Mouse (Mus musculus): Measurements from ENCODE around the gene Sel1l3. TPM values are rescaled to one million over a fixed set of nuclear protein-coding genes. Genes with fewer than 3 reads are reported as not detected.

Gene Sel1l3
- polyA plus RNA-seq, 1 experiment from 2014 or later: 0.10 TPM

DNA sequence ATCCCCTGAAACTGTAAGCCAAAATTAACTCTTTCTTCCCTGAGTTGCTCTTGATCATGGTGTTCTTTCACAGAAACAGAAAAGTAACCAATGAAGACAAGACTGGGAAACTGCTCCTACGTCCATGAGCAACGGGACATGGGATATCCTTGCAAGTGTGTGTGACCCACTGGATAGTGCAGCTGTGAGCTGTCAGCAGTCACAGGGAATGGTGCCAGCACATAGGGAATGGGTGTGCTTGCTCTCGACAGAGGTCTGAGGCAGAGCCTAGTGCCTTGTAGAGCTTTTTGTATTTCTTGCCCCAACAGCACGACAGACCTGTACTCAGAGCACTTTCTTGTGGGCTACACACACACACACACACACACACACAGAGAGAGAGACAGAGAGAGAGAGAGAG, 107.6 kb downstream of the Sel1l3 start:
- Histone ChIP-seq H3K27me3 (replicated peaks) (no peaks in the 10 kb centered on the region), H3K9me3 (replicated peaks) (no peaks in the 10 kb centered on the region), H3K4me2 (no peak overlapping the region), H3K9ac (no peak overlapping the region), H3K4me3 (no peak overlapping the region), H3K4me1 (no peaks in the 10 kb centered on the region), H3K36me3 (no peaks in the 10 kb centered on the region), H3K27ac (no peak overlapping the region)
- 62% methylated on average over 4 of the region's 4 CpGs for WGBS (ENCODE audit: insufficient replicate concordance)
- no peak for ATAC-seq

DNA sequence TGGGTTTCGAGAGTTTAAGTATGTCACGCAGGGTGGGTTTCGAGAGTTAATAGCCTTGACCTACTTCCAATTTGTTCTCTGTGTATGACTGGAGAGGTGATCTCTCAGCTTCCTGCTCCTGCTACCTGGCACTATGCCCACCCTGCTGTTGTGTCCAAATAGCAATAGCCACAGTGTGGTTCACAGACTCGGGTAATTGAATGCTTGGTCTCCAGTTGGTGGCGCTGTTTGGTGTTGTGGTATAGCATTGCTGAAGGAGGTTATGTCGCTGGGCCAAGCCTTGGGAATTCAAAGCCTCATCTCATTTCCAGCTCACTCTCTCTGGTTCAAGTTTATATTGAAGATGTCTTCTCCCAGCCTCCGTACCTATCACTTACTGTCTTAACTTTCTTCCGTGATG, 108.0 kb downstream of the Sel1l3 start:
- WGBS (ENCODE audit: insufficient replicate concordance): 67% methylated on average over 8 of the region's 8 CpGs
- Histone ChIP-seq H3K9ac (no peak overlapping the region), H3K4me1 (no peaks in the 10 kb centered on the region), H3K4me3 (no peak overlapping the region), H3K36me3 (no peaks in the 10 kb centered on the region), H3K27me3 (replicated peaks) (no peaks in the 10 kb centered on the region), H3K9me3 (replicated peaks) (no peaks in the 10 kb centered on the region), H3K27ac (no peak overlapping the region), H3K4me2 (no peak overlapping the region)
- no peak for ATAC-seq

DNA sequence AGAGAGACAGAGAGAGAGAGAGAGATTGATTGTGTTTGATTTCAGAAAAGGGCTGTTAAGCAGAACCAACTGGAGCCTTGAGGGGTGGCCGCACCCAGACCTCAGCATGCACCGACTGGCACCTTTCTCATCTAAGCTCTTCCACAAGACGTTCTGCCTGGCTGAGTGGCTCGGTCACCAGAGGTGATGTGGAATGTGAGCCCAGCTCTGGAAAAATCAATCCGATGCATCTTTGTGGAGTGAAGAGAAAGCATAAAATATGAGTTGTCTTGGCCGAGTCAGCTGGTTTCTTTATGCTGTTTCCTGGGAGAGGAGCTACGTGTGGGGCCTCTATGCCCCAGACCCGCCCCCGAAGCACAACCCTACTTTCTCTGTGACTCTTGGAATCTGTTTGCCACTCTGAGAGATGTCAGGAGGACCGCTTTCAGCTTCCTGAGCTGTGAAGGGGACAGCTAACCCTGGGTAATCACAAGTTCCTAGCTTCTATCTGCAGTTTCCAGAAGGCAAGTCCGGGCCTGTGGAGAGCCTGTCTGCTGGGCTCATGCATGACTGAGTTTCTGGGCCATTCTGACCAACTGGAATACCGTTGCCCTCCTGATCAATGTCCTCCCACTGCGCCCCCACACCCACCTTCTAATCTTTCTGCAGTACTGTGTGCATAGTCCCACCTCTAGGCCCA, 109.4 kb downstream of the Sel1l3 start:
- WGBS (ENCODE audit: insufficient replicate concordance): 62% methylated on average over 13 of the region's 13 CpGs
- Histone ChIP-seq H3K9me3 (replicated peaks) (no peaks in the 10 kb centered on the region), H3K36me3 (no peaks in the 10 kb centered on the region), H3K4me1 (no peaks in the 10 kb centered on the region), H3K27me3 (replicated peaks) (no peaks in the 10 kb centered on the region), H3K4me3 (no peak overlapping the region), H3K4me2 (no peak overlapping the region), H3K27ac (no peak overlapping the region), H3K9ac (no peak overlapping the region)
- ATAC-seq: no peak

DNA sequence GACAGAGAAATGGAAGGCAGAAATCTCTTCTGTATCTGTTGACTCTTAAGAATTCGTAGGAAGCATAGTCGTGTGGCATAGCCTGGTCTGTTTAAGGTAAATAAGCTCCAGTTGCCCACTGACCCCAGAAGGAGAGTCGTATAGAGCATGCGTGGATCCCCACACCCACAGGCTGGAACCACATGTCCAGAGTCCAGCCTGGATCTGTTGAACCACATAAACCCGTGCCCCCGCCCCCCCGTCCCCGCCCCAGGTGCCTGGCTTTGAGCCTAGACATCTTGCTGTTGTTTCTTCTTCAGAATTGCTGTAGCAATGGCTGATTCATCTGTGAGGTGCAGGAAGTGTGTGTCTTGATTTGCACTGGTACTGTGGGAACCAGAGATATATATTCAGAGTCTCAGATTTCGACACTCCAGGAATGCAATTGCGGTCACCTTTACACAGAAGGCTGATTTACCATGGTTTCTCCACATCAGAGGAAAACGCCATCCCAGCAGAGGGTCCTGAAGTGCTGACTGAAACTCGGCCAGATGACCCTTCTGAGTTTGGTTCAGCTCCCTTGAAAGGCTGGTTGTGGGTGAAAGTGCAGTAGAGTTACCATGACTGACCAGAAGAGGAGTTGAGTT, 111.8 kb downstream of the Sel1l3 start:
- no peaks in the 10 kb centered on the region for H3K36me3 ChIP-seq
- H3K9ac ChIP-seq: no peak overlapping the region
- no peaks in the 10 kb centered on the region for H3K4me1 ChIP-seq
- H3K9me3 ChIP-seq (replicated peaks): no peaks in the 10 kb centered on the region
- no peak overlapping the region for H3K27ac ChIP-seq
- no peaks in the 10 kb centered on the region for H3K27me3 ChIP-seq (replicated peaks)
- H3K4me3 ChIP-seq: no peak overlapping the region
- no peak for ATAC-seq
- 69% methylated on average over 12 of the region's 12 CpGs for WGBS (ENCODE audit: insufficient replicate concordance)
- no peak overlapping the region for H3K4me2 ChIP-seq

DNA sequence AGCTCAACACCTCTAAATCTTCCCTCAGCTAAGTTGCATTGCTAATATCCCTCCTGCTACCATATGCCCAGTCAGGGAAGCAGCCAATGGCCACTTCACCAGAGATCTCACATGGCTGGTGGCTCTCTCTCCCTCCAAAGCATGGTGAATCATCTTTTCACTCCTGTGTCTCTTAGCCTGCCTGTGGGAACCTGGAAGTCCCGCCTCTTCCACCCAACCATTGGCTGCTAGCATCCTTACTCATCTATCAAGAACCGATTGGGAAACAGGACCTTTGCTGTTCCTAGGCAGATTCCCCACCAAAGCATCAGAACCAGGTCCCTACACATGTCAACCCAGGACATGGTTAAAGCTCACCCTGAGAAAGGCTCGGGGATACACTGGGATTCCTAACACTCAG, 122.4 kb downstream of the Sel1l3 start:
- Histone ChIP-seq H3K36me3 (no peaks in the 10 kb centered on the region), H3K27me3 (replicated peaks) (no peaks in the 10 kb centered on the region), H3K4me2 (no peak overlapping the region), H3K9ac (no peak overlapping the region), H3K9me3 (replicated peaks) (no peaks in the 10 kb centered on the region), H3K27ac (no peak overlapping the region), H3K4me1 (no peaks in the 10 kb centered on the region), H3K4me3 (no peak overlapping the region)
- ATAC-seq: no peak
- WGBS (ENCODE audit: insufficient replicate concordance): 39% methylated on average over 3 of the region's 3 CpGs

DNA sequence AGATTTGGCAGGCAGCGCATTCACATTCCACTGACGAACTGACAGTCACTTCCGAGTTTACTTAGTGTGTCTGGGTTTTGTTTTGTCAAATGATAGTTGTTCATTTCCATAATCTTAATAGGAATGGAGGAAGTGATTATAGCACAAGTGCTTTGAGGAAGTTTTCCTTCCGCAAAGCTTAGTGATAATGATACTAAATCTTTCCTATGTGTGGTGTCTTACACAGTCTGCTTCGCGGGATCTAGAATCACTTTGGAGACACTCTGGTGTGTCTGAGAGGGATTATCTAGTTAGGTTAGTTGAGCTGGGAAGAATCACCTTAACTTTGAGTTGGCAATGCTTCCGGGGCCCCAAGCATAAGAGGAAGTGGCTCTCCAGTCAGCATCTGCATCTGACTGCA, 126.3 kb downstream of the Sel1l3 start:
- ATAC-seq: no peak
- WGBS (ENCODE audit: insufficient replicate concordance): 66% methylated on average over 7 of the region's 7 CpGs

DNA sequence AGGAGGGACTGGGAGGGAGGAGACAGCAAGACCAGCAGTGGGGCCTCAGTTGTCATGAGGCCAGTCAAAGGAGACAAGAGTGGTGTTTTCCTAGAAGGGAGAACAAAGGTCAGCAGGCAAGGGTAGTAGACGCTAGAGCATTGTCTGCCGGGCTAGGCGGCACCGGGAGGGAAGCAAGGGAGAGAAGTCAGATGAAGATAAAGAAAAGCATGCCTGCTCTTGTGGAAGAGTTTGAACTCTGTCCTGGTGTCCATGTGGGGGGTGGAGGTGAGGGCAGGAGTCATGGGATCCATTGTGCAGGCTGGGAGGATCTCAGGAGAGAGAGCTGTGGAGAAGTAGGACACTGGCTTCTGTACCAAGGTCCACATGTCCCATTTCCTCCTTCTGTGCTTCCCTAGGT, 135.3 kb downstream of the Sel1l3 start:
- H3K9me3 ChIP-seq (replicated peaks): no peaks in the 10 kb centered on the region
- no peak overlapping the region for H3K27ac ChIP-seq
- 59% methylated on average over 4 of the region's 4 CpGs for WGBS (ENCODE audit: insufficient replicate concordance)
- H3K4me1 ChIP-seq: no peaks in the 10 kb centered on the region
- no peak overlapping the region for H3K4me2 ChIP-seq
- no peaks in the 10 kb centered on the region for H3K27me3 ChIP-seq (replicated peaks)
- no peak for ATAC-seq
- no peaks in the 10 kb centered on the region for H3K36me3 ChIP-seq
- no peak overlapping the region for H3K4me3 ChIP-seq
- H3K9ac ChIP-seq: no peak overlapping the region

More for the DNA sequence above, 126.3 kb downstream of the Sel1l3 start:
- Histone ChIP-seq H3K4me2 (no peak overlapping the region), H3K27ac (no peak overlapping the region), H3K9me3 (replicated peaks) (no peaks in the 10 kb centered on the region), H3K9ac (no peak overlapping the region), H3K36me3 (no peaks in the 10 kb centered on the region), H3K4me1 (no peaks in the 10 kb centered on the region), H3K4me3 (no peak overlapping the region), H3K27me3 (replicated peaks) (no peaks in the 10 kb centered on the region)

DNA sequence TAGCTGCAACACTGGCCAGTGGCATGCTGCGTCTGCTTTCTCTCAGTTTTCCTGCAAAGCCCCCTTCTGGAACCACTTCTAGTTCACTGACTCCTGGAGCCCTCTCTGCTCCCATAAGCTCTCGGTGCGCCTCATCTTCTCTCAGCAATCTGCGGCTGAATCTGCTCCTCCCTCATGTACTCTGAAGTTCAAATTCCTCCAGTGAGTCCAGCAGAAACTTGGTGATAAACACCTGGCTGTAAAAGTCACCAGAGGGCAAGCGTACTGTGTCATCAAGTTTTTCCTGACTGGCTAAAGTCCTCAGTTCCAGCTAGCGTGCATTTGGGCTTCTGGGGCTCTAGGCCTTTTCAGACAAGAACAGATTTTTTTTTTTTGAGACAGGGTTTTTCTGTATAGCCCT, 139.2 kb downstream of the Sel1l3 start:
- no peak overlapping the region for H3K4me2 ChIP-seq
- no peaks in the 10 kb centered on the region for H3K36me3 ChIP-seq
- H3K4me1 ChIP-seq: no peaks in the 10 kb centered on the region
- H3K4me3 ChIP-seq: no peak overlapping the region
- H3K9ac ChIP-seq: no peak overlapping the region
- ATAC-seq: no peak
- 63% methylated on average over 6 of the region's 6 CpGs for WGBS (ENCODE audit: insufficient replicate concordance)
- no peak overlapping the region for H3K27ac ChIP-seq
- no peaks in the 10 kb centered on the region for H3K9me3 ChIP-seq (replicated peaks)
- H3K27me3 ChIP-seq (replicated peaks): no peaks in the 10 kb centered on the region

DNA sequence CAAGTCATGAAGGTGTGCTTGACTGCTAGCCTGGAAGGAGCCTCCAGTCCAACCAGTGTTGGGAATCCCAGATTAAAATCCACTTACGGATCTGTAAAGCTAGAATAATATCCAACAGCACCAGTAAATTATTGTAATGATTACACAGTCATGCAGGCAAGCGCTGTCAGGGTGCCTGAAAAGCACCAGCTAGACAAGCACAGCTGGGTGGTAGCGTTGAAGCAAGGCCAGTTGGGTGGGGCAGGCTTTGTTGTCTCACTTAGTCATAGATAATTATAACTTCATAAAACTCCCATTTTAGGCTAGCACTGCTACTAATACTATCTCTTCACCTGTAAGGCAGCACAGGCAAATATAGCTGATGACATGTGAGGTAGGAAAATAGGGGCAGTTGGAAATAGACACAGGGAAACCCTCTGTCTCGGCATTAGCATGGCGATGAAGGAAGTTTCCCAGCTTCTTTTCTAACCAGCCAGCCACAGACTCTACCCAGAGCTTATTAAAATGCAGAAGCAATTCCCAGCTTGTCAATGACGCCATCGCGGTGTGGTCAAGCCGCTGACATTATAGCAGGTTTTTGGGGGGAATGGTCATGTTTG, 152.1 kb downstream of the Sel1l3 start:
- no peak overlapping the region for H3K9ac ChIP-seq
- 75% methylated on average over 9 of the region's 9 CpGs for WGBS (ENCODE audit: insufficient replicate concordance)
- ATAC-seq: no peak

More for the DNA sequence above, 152.1 kb downstream of the Sel1l3 start:
- Histone ChIP-seq H3K36me3 (no peaks in the 10 kb centered on the region), H3K4me3 (no peak overlapping the region), H3K4me2 (no peak overlapping the region), H3K27ac (no peak overlapping the region), H3K9me3 (replicated peaks) (no peaks in the 10 kb centered on the region), H3K27me3 (replicated peaks) (no peaks in the 10 kb centered on the region), H3K4me1 (no peaks in the 10 kb centered on the region)

Other genes starting within 250 kb of the Sel1l3 start
- not detected in 2 replicates for gene Slc34a2, start 175.8 kb downstream of the Sel1l3 start, polyA plus RNA-seq (2016; fragmentation: Nextera tagmentation; extraction: Ambion mirVana)
- gene Smim20, start 53.2 kb upstream of the Sel1l3 start, polyA plus RNA-seq (2016; fragmentation: Nextera tagmentation; extraction: Ambion mirVana): 38.3 and 47.5 TPM in 2 replicates